Mouse (Mus musculus): Measurements from ENCODE around the gene Jph4. TPM values are rescaled to one million over a fixed set of nuclear protein-coding genes. Genes with fewer than 3 reads are reported as not detected.
A peak's percentile ranks its signal among the peaks of the same experiment; 100 is the strongest.

Jph4 gene
- polyA plus RNA-seq, 1 experiment, result 155 TPM

DNA sequence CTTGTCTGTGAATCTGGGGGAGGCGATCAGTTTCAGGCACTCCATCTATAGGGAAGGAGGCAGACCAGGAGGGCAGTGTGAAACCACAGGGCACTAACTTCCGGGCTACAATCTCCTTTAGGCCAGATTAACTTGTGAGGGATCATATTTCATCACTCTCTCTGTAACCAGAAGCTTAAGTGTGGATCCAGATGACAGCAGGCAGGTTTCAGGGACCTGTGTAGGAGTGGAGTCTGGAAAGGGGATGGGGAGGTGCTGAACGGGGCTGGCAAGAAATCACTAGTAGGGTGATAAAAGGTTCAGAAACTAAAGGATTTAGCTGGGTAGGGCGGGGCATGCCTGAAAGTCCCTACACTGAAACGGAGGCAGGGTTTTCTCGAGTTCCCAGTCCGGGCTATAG lies 11.3 kb downstream of the Jph4 start:
- TF ChIP-seq CTCF (IDR thresholded peaks at IDR 0.05; ENCODE audit: borderline replicate concordance, extremely low read depth, insufficient read depth, insufficient read length) (no peak), POLR2A (IDR thresholded peaks at IDR 0.05; ENCODE audit: borderline replicate concordance, extremely low read depth, insufficient read depth, insufficient read length, poor library complexity, severe bottlenecking) (no peak)
- peak; percentile 35 for DNase-seq (ENCODE audit: low read depth)

GRCm38 (mm10) chr14:55104365-55104764 lies 12.4 kb downstream of the Jph4 start:
- no peak for DNase-seq (ENCODE audit: low read depth)
- TF ChIP-seq POLR2A (IDR thresholded peaks at IDR 0.05; ENCODE audit: borderline replicate concordance, extremely low read depth, insufficient read depth, insufficient read length, poor library complexity, severe bottlenecking) (no peak), CTCF (IDR thresholded peaks at IDR 0.05; ENCODE audit: borderline replicate concordance, extremely low read depth, insufficient read depth, insufficient read length) (no peak)

- no peak for DNase-seq (ENCODE audit: low read depth)
- TF ChIP-seq CTCF (IDR thresholded peaks at IDR 0.05; ENCODE audit: borderline replicate concordance, extremely low read depth, insufficient read depth, insufficient read length) (no peak), POLR2A (IDR thresholded peaks at IDR 0.05; ENCODE audit: borderline replicate concordance, extremely low read depth, insufficient read depth, insufficient read length, poor library complexity, severe bottlenecking) (no peak)
Measured at GRCm38 (mm10) chr14:55102253-55102785, 14.4 kb downstream of the Jph4 start.

- no peak for TF ChIP-seq POLR2A (IDR thresholded peaks at IDR 0.05; ENCODE audit: borderline replicate concordance, extremely low read depth, insufficient read depth, insufficient read length, poor library complexity, severe bottlenecking)
- TF ChIP-seq CTCF (IDR thresholded peaks at IDR 0.05; ENCODE audit: borderline replicate concordance, extremely low read depth, insufficient read depth, insufficient read length), result peak; percentile 77; the same call in 1 of the 2 replicates
- DNase-seq (ENCODE audit: low read depth), result peak; percentile 72
Measured at GRCm38 (mm10) chr14:55101592-55101991, 15.1 kb downstream of the Jph4 start.

DNA sequence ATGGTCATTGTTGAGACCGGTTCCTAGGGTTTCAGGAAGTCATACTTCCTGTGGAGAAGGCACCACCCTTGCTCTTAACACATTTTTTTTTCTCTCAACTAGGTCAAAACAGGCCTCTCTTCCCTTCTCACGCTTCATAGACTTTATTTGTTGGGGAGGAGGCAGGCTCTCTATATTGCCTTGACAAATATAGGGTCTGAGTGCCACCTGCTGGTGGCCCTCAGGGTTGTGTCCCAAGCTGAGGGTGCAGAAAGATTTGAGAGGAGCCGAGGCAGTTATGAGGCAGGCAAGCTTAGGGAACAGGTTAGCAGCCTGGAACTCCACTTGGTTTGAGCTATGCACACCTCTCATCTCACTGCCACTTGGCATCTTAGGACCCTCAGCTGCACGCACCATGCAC lies 18.7 kb downstream of the Jph4 start:
- peak; percentile 78 for TF ChIP-seq CTCF (IDR thresholded peaks at IDR 0.05; ENCODE audit: borderline replicate concordance, extremely low read depth, insufficient read depth, insufficient read length)
- TF ChIP-seq POLR2A (IDR thresholded peaks at IDR 0.05; ENCODE audit: borderline replicate concordance, extremely low read depth, insufficient read depth, insufficient read length, poor library complexity, severe bottlenecking), result no peak
- peak; percentile 81 for DNase-seq (ENCODE audit: low read depth)

DNA sequence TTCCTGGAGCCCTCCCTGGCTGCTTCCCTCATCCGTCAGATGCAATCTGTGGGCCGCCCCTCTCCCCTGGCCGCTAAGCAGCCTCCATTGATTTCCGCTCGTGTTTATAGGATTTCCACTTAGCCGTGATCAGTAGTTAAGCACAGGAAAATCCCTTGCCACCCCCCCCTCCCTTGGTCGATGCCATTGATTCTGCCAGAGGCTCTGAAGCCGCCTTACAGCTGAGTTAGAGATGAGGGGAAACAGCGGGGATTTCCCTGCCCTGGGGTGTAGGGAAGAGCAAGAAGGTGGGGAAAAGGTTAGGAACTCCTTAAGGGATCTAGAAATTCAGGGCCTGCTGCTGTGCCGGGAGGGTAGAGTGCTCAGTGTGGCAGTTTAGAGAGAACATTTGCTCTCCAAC lies 19.1 kb downstream of the Jph4 start:
- peak; percentile 44 for DNase-seq (ENCODE audit: low read depth)
- TF ChIP-seq CTCF (IDR thresholded peaks at IDR 0.05; ENCODE audit: borderline replicate concordance, extremely low read depth, insufficient read depth, insufficient read length), result no peak
- no peak for TF ChIP-seq POLR2A (IDR thresholded peaks at IDR 0.05; ENCODE audit: borderline replicate concordance, extremely low read depth, insufficient read depth, insufficient read length, poor library complexity, severe bottlenecking)

GRCm38 (mm10) chr14:55096573-55097087 lies 20.1 kb downstream of the Jph4 start:
- DNase-seq (ENCODE audit: low read depth), result no peak
- no peak for TF ChIP-seq POLR2A (IDR thresholded peaks at IDR 0.05; ENCODE audit: borderline replicate concordance, extremely low read depth, insufficient read depth, insufficient read length, poor library complexity, severe bottlenecking)
- no peak for TF ChIP-seq CTCF (IDR thresholded peaks at IDR 0.05; ENCODE audit: borderline replicate concordance, extremely low read depth, insufficient read depth, insufficient read length)

GRCm38 (mm10) chr14:55095671-55096070 lies 21.1 kb downstream of the Jph4 start:
- TF ChIP-seq CTCF (IDR thresholded peaks at IDR 0.05; ENCODE audit: borderline replicate concordance, extremely low read depth, insufficient read depth, insufficient read length), result no peak
- TF ChIP-seq POLR2A (IDR thresholded peaks at IDR 0.05; ENCODE audit: borderline replicate concordance, extremely low read depth, insufficient read depth, insufficient read length, poor library complexity, severe bottlenecking), result no peak
- DNase-seq (ENCODE audit: low read depth), result no peak

DNA sequence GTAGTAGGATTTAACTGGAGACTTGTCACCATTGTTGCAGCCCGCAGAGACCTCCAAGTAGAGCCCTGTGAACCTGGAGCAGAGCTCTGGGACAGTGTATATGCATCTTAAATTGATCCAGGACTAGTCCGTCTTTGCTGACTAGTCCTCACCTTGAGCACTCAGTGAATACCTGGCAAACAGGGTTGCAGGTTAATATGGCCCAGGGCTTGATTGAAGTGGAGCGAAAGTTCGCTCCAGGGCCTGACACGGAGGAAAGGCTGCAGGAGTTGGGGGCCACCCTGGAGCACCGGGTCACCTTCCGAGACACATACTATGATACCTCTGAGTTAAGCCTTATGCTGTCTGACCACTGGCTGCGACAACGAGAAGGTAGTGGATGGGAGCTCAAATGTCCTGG lies 21.5 kb downstream of the Jph4 start:
- no peak for DNase-seq (ENCODE audit: low read depth)
- no peak for TF ChIP-seq CTCF (IDR thresholded peaks at IDR 0.05; ENCODE audit: borderline replicate concordance, extremely low read depth, insufficient read depth, insufficient read length)
- TF ChIP-seq POLR2A (IDR thresholded peaks at IDR 0.05; ENCODE audit: borderline replicate concordance, extremely low read depth, insufficient read depth, insufficient read length, poor library complexity, severe bottlenecking), result no peak

- peak; percentile 90 for DNase-seq (ENCODE audit: low read depth)
- TF ChIP-seq CTCF (IDR thresholded peaks at IDR 0.05; ENCODE audit: borderline replicate concordance, extremely low read depth, insufficient read depth, insufficient read length) (no peak), POLR2A (IDR thresholded peaks at IDR 0.05; ENCODE audit: borderline replicate concordance, extremely low read depth, insufficient read depth, insufficient read length, poor library complexity, severe bottlenecking) (peak; percentile 39; the same call in 1 of the 2 replicates)
Measured at GRCm38 (mm10) chr14:55094704-55095231, 22.0 kb downstream of the Jph4 start, which contains the start of gene Thtpa. Gene Thtpa (plus strand): TSS chr14:55094784.

GRCm38 (mm10) chr14:55093927-55094326 lies 22.8 kb downstream of the Jph4 start:
- DNase-seq (ENCODE audit: low read depth), result no peak
- TF ChIP-seq POLR2A (IDR thresholded peaks at IDR 0.05; ENCODE audit: borderline replicate concordance, extremely low read depth, insufficient read depth, insufficient read length, poor library complexity, severe bottlenecking) (no peak), CTCF (IDR thresholded peaks at IDR 0.05; ENCODE audit: borderline replicate concordance, extremely low read depth, insufficient read depth, insufficient read length) (no peak)
